Mouse (Mus musculus): ENCODE measurements around the gene Olfr513. TPM values are rescaled to one million over a fixed set of nuclear protein-coding genes. Genes with fewer than 3 reads are reported as not detected.

Olfr513 gene
- not detected in 2 replicates for polyA plus RNA-seq (2012; rRNA removed)

DNA sequence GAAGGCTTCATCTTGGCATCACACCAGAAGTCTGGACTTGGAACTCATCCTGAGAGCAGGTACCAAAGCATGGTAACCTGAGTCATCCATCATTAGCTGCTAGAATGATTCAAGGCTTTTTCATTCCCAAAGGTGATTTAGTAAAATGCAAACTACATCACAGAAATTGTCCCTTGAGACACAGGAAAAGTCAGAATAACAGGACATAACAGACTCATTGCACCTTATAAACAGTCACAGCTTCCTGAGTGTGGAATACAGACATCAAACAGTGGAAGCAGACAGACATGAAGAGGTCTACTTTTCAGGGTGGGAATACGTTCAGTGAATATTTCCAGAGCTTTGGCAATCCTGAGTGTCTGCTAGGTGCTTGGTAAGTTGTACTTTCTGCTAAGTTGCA is at the start of gene Olfr513:
Gene Olfr513 (plus strand): TSS at position 301 of the 400 bp plus-strand sequence.

GRCm38 (mm10) chr7:108713020-108713419 is 37.8 kb upstream of the Olfr513 start, which contains the start of gene Olfr512:
Olfr512 (plus strand) TSS chr7:108713320.

Other genes starting within 250 kb of the Olfr513 start
- not detected in 2 replicates for gene Olfr502, start 225.9 kb upstream of the Olfr513 start, polyA plus RNA-seq (2012; rRNA removed)
- not detected in 2 replicates for gene Olfr503, start 206.4 kb upstream of the Olfr513 start, polyA plus RNA-seq (2012; rRNA removed)
- not detected in 2 replicates for gene Olfr504, start 185.2 kb upstream of the Olfr513 start, polyA plus RNA-seq (2012; rRNA removed)
- gene Olfr506, start 140.2 kb upstream of the Olfr513 start, polyA plus RNA-seq (2012; rRNA removed): 0.01 TPM in 1 of 2 replicates, not detected in the other
- not detected in 2 replicates for gene Olfr507, start 129.2 kb upstream of the Olfr513 start, polyA plus RNA-seq (2012; rRNA removed)
- not detected in 2 replicates for gene Olfr508, start 121.0 kb upstream of the Olfr513 start, polyA plus RNA-seq (2012; rRNA removed)
- not detected in 2 replicates for gene Olfr509, start 99.1 kb upstream of the Olfr513 start, polyA plus RNA-seq (2012; rRNA removed)
- not detected in 2 replicates for gene Olfr510, start 84.6 kb upstream of the Olfr513 start, polyA plus RNA-seq (2012; rRNA removed)
- gene Olfr512, start 37.7 kb upstream of the Olfr513 start, polyA plus RNA-seq (2012; rRNA removed): not detected in 2 replicates
- not detected in 2 replicates for gene Olfr514, start 75.0 kb downstream of the Olfr513 start, polyA plus RNA-seq (2012; rRNA removed)
- gene Olfr516, start 99.6 kb downstream of the Olfr513 start, polyA plus RNA-seq (2012; rRNA removed): not detected in 2 replicates
- not detected in 2 replicates for gene Olfr517, start 121.4 kb downstream of the Olfr513 start, polyA plus RNA-seq (2012; rRNA removed)
- not detected in 2 replicates for gene Olfr518, start 134.0 kb downstream of the Olfr513 start, polyA plus RNA-seq (2012; rRNA removed)
- gene Olfr519, start 143.4 kb downstream of the Olfr513 start, polyA plus RNA-seq (2012; rRNA removed): not detected in 2 replicates
- gene Nlrp10, start 179.2 kb downstream of the Olfr513 start, polyA plus RNA-seq (2012; rRNA removed): not detected in 2 replicates
- 119 and 124 TPM in 2 replicates for gene Eif3f, start 183.4 kb downstream of the Olfr513 start, polyA plus RNA-seq (2012; rRNA removed)
- gene Tub, start 199.4 kb downstream of the Olfr513 start, polyA plus RNA-seq (2012; rRNA removed): 111 and 117 TPM in 2 replicates

All from central nervous system, embryonic 14 days (tissue).